Mouse (Mus musculus) cerebellum, postnatal 4 days (tissue): ENCODE results near the gene Fgf4.
"Not testable (repeated sequence)": the region's sequence is repeated elsewhere in the genome, so short reads cannot be mapped to it uniquely, and the experiment has no call there.

ENCODE experiments used
- DNase-seq, 2 experiments: peaks; one replicate each; pipeline ENCODE4 v3.0.0; 2022; ENCODE audit warnings: low spot score in 2 of 2, mixed read lengths in 1 of 2

The Fgf4 gene

GRCm38 (mm10) chr7:144867161-144867560, 20.0 kb downstream of the Fgf4 start:
- no peak for DNase-seq

GRCm38 (mm10) chr7:144867602-144868001, 20.4 kb downstream of the Fgf4 start:
- no peak for DNase-seq

GRCm38 (mm10) chr7:144872420-144872819, 25.3 kb downstream of the Fgf4 start:
- no peak for DNase-seq

- no peak for DNase-seq
Observed at GRCm38 (mm10) chr7:144873160-144873559, 26.0 kb downstream of the Fgf4 start.

GRCm38 (mm10) chr7:144874226-144874625, 27.1 kb downstream of the Fgf4 start:
- no peak for DNase-seq

GRCm38 (mm10) chr7:144878401-144878800, 31.2 kb downstream of the Fgf4 start:
- DNase-seq, result no peak

GRCm38 (mm10) chr7:144883106-144883505, 35.9 kb downstream of the Fgf4 start:
- DNase-seq, result no peak

GRCm38 (mm10) chr7:144887672-144888071, 40.5 kb downstream of the Fgf4 start:
- DNase-seq, result no peak

GRCm38 (mm10) chr7:144888564-144889299, 41.6 kb downstream of the Fgf4 start:
- no peak for DNase-seq

- not testable (repeated sequence) for DNase-seq
Observed at GRCm38 (mm10) chr7:144890661-144891060, 43.5 kb downstream of the Fgf4 start.

- no peak for DNase-seq
Observed at GRCm38 (mm10) chr7:144891863-144892262, 44.7 kb downstream of the Fgf4 start.

- DNase-seq, result no peak
Observed at GRCm38 (mm10) chr7:144892322-144892721, 45.2 kb downstream of the Fgf4 start.

- peak in 1 of 2 experiments; percentile 51 for DNase-seq
Observed at GRCm38 (mm10) chr7:144894191-144894590, 47.0 kb downstream of the Fgf4 start.

GRCm38 (mm10) chr7:144894706-144895105, 47.5 kb downstream of the Fgf4 start:
- DNase-seq, result no peak

- DNase-seq, result peak; percentile 57 to 76
Observed at GRCm38 (mm10) chr7:144895305-144896111, 48.3 kb downstream of the Fgf4 start.

GRCm38 (mm10) chr7:144896294-144897218, 49.4 kb downstream of the Fgf4 start, which contains the start of gene Fgf15:
Gene Fgf15 (plus strand): TSS chr7:144896531.
- DNase-seq, result no peak

- no peak for DNase-seq
Observed at GRCm38 (mm10) chr7:144898506-144898905, 51.3 kb downstream of the Fgf4 start.

- not testable (repeated sequence) for DNase-seq
Observed at GRCm38 (mm10) chr7:144905514-144905913, 58.3 kb downstream of the Fgf4 start.

GRCm38 (mm10) chr7:144906708-144907397, 59.7 kb downstream of the Fgf4 start:
- DNase-seq, result peak; percentile 68 to 76

- DNase-seq, result no peak
Observed at GRCm38 (mm10) chr7:144907793-144908192, 60.6 kb downstream of the Fgf4 start.

GRCm38 (mm10) chr7:144908705-144909104, 61.5 kb downstream of the Fgf4 start:
- DNase-seq, result no peak
